Mouse (Mus musculus): ENCODE results near the gene Fam168b. TPM values are rescaled to one million over a fixed set of nuclear protein-coding genes. Genes with fewer than 3 reads are reported as not detected.

The Fam168b gene
- polyA plus RNA-seq, 1 experiment = 48.7 TPM

- Histone ChIP-seq H3K4me1 (ENCODE audit: control insufficient read depth, insufficient read depth, insufficient read length, low read length) (peaks cover 21% of the 10 kb centered on the region), H3K27ac (replicated peaks; ENCODE audit: low read depth, low read length) (no peak overlapping the region), H3K4me3 (ENCODE audit: insufficient read depth, low read depth, low read length) (no peak overlapping the region)
Measured at GRCm38 (mm10) chr1:34837951-34838689, 4.7 kb downstream of the Fam168b start.

GRCm38 (mm10) chr1:34834904-34835303 lies 8.0 kb downstream of the Fam168b start:
- no peak overlapping the region for H3K27ac ChIP-seq (replicated peaks; ENCODE audit: low read depth, low read length)
- peaks cover 17% of the 10 kb centered on the region for H3K4me1 ChIP-seq (ENCODE audit: control insufficient read depth, insufficient read depth, insufficient read length, low read length)

GRCm38 (mm10) chr1:34831381-34831780 lies 11.5 kb downstream of the Fam168b start:
- H3K4me3 ChIP-seq (ENCODE audit: insufficient read depth, low read depth, low read length) = no peak overlapping the region
- peaks cover 13% of the 10 kb centered on the region for H3K4me1 ChIP-seq (ENCODE audit: control insufficient read depth, insufficient read depth, insufficient read length, low read length)
- no peak overlapping the region for H3K27ac ChIP-seq (replicated peaks; ENCODE audit: low read depth, low read length)

More at GRCm38 (mm10) chr1:34834904-34835303, 8.0 kb downstream of the Fam168b start:
- H3K4me3 ChIP-seq (ENCODE audit: insufficient read depth, low read depth, low read length) = no peak overlapping the region

GRCm38 (mm10) chr1:34830934-34831333 lies 11.9 kb downstream of the Fam168b start:
- Histone ChIP-seq H3K4me1 (ENCODE audit: control insufficient read depth, insufficient read depth, insufficient read length, low read length) (peaks cover 8% of the 10 kb centered on the region), H3K4me3 (ENCODE audit: insufficient read depth, low read depth, low read length) (no peak overlapping the region), H3K27ac (replicated peaks; ENCODE audit: low read depth, low read length) (no peak overlapping the region)

- no peak overlapping the region for H3K4me3 ChIP-seq (ENCODE audit: insufficient read depth, low read depth, low read length)
- peaks cover 14% of the 10 kb centered on the region for H3K4me1 ChIP-seq (ENCODE audit: control insufficient read depth, insufficient read depth, insufficient read length, low read length)
- no peak overlapping the region for H3K27ac ChIP-seq (replicated peaks; ENCODE audit: low read depth, low read length)
Measured at GRCm38 (mm10) chr1:34828528-34829294, 14.2 kb downstream of the Fam168b start.

- H3K4me1 ChIP-seq (ENCODE audit: control insufficient read depth, insufficient read depth, insufficient read length, low read length) = peaks cover 18% of the 10 kb centered on the region
- H3K4me3 ChIP-seq (ENCODE audit: insufficient read depth, low read depth, low read length) = no peak overlapping the region
- peak overlapping the region; percentile 36 for H3K27ac ChIP-seq (replicated peaks; ENCODE audit: low read depth, low read length)
Measured at GRCm38 (mm10) chr1:34827900-34828299, 15.0 kb downstream of the Fam168b start.

- Histone ChIP-seq H3K27ac (replicated peaks; ENCODE audit: low read depth, low read length) (no peak overlapping the region), H3K4me3 (ENCODE audit: insufficient read depth, low read depth, low read length) (no peak overlapping the region), H3K4me1 (ENCODE audit: control insufficient read depth, insufficient read depth, insufficient read length, low read length) (peaks cover 15% of the 10 kb centered on the region)
Measured at GRCm38 (mm10) chr1:34825909-34826308, 17.0 kb downstream of the Fam168b start.

GRCm38 (mm10) chr1:34824208-34824607 lies 18.7 kb downstream of the Fam168b start:
- Histone ChIP-seq H3K4me1 (ENCODE audit: control insufficient read depth, insufficient read depth, insufficient read length, low read length) (peaks cover 15% of the 10 kb centered on the region), H3K27ac (replicated peaks; ENCODE audit: low read depth, low read length) (0 out of 2 replicates have a peak overlapping the region, but pooled peaks have one; percentile 22), H3K4me3 (ENCODE audit: insufficient read depth, low read depth, low read length) (no peak overlapping the region)

GRCm38 (mm10) chr1:34823353-34823752 lies 19.5 kb downstream of the Fam168b start:
- H3K27ac ChIP-seq (replicated peaks; ENCODE audit: low read depth, low read length) = 0 out of 2 replicates have a peak overlapping the region, but pooled peaks have one; percentile 8
- H3K4me3 ChIP-seq (ENCODE audit: insufficient read depth, low read depth, low read length) = no peak overlapping the region
- peaks cover 15% of the 10 kb centered on the region for H3K4me1 ChIP-seq (ENCODE audit: control insufficient read depth, insufficient read depth, insufficient read length, low read length)

GRCm38 (mm10) chr1:34822746-34823145 lies 20.1 kb downstream of the Fam168b start:
- Histone ChIP-seq H3K4me1 (ENCODE audit: control insufficient read depth, insufficient read depth, insufficient read length, low read length) (peaks cover 13% of the 10 kb centered on the region), H3K4me3 (ENCODE audit: insufficient read depth, low read depth, low read length) (no peak overlapping the region), H3K27ac (replicated peaks; ENCODE audit: low read depth, low read length) (no peak overlapping the region)

- Histone ChIP-seq H3K4me3 (ENCODE audit: insufficient read depth, low read depth, low read length) (no peak overlapping the region), H3K27ac (replicated peaks; ENCODE audit: low read depth, low read length) (no peak overlapping the region), H3K4me1 (ENCODE audit: control insufficient read depth, insufficient read depth, insufficient read length, low read length) (peaks cover 11% of the 10 kb centered on the region)
Measured at GRCm38 (mm10) chr1:34822003-34822402, 20.9 kb downstream of the Fam168b start.

GRCm38 (mm10) chr1:34821411-34821810 lies 21.5 kb downstream of the Fam168b start:
- no peak overlapping the region for H3K4me3 ChIP-seq (ENCODE audit: insufficient read depth, low read depth, low read length)
- no peak overlapping the region for H3K27ac ChIP-seq (replicated peaks; ENCODE audit: low read depth, low read length)
- H3K4me1 ChIP-seq (ENCODE audit: control insufficient read depth, insufficient read depth, insufficient read length, low read length) = peaks cover 11% of the 10 kb centered on the region

- H3K4me3 ChIP-seq (ENCODE audit: insufficient read depth, low read depth, low read length) = no peak overlapping the region
- peaks cover 5% of the 10 kb centered on the region for H3K4me1 ChIP-seq (ENCODE audit: control insufficient read depth, insufficient read depth, insufficient read length, low read length)
- no peak overlapping the region for H3K27ac ChIP-seq (replicated peaks; ENCODE audit: low read depth, low read length)
Measured at GRCm38 (mm10) chr1:34819225-34819910, 23.5 kb downstream of the Fam168b start.

- Histone ChIP-seq H3K4me1 (ENCODE audit: control insufficient read depth, insufficient read depth, insufficient read length, low read length) (no peaks in the 10 kb centered on the region), H3K27ac (replicated peaks; ENCODE audit: low read depth, low read length) (no peak overlapping the region), H3K4me3 (ENCODE audit: insufficient read depth, low read depth, low read length) (no peak overlapping the region)
Measured at GRCm38 (mm10) chr1:34815843-34816242, 27.0 kb downstream of the Fam168b start.
